Mouse (Mus musculus): Measurements from ENCODE around the gene Pa2g4. TPM values are rescaled to one million over a fixed set of nuclear protein-coding genes. Genes with fewer than 3 reads are reported as not detected.
"Not testable (repeated sequence)": the region's sequence is repeated elsewhere in the genome, so short reads cannot be mapped to it uniquely, and the experiment has no call there.

The Pa2g4 gene
- polyA plus RNA-seq, 1 experiment from 2014 or later = 207 TPM

- DNase-seq (no peak), ATAC-seq (ENCODE audit: low read depth) (no peak)
- 0 out of 2 replicates have a peak, but pooled peaks cover 2% of the 10 kb centered on the region for H3K36me3 ChIP-seq
- H3K4me2 ChIP-seq = no peak overlapping the region
- H3K9me3 ChIP-seq (replicated peaks) = no peaks in the 10 kb centered on the region
- H3K27me3 ChIP-seq = peaks cover 17% of the 10 kb centered on the region
- H3K9ac ChIP-seq = no peak overlapping the region
- peaks cover 7% of the 10 kb centered on the region; the same call in 1 of the 2 replicates for H3K4me1 ChIP-seq (replicated peaks)
- H3K27ac ChIP-seq = no peak overlapping the region
- 53% methylated on average over 11 of the region's 11 CpGs for WGBS (ENCODE audit: insufficient replicate concordance)
- no peak overlapping the region for H3K4me3 ChIP-seq (replicated peaks)
Observed at GRCm38 (mm10) chr10:128578330-128578729, 12.5 kb upstream of the Pa2g4 start.

GRCm38 (mm10) chr10:128575063-128575462, 9.3 kb upstream of the Pa2g4 start:
- H3K27ac ChIP-seq = no peak overlapping the region
- H3K4me3 ChIP-seq (replicated peaks) = no peak overlapping the region
- no peak overlapping the region for H3K4me2 ChIP-seq
- H3K4me1 ChIP-seq (replicated peaks) = peaks cover 7% of the 10 kb centered on the region; the same call in 1 of the 2 replicates
- H3K36me3 ChIP-seq = no peaks in the 10 kb centered on the region
- H3K9me3 ChIP-seq (replicated peaks) = no peaks in the 10 kb centered on the region
- no peak for ATAC-seq (ENCODE audit: low read depth)
- 67% methylated on average over 2 of the region's 2 CpGs for WGBS (ENCODE audit: insufficient replicate concordance)
- H3K27me3 ChIP-seq = peaks cover 18% of the 10 kb centered on the region
- no peak for DNase-seq
- no peak overlapping the region for H3K9ac ChIP-seq

GRCm38 (mm10) chr10:128565206-128565787, 490 bp downstream of the Pa2g4 start:
- peak; percentile 34 for DNase-seq
- Histone ChIP-seq H3K27ac (peak overlapping the region; percentile 92), H3K9ac (peak overlapping the region; percentile 98), H3K4me3 (replicated peaks) (peak overlapping the region; percentile 90), H3K4me1 (replicated peaks) (peaks cover 39% of the 10 kb centered on the region), H3K36me3 (peaks cover 37% of the 10 kb centered on the region), H3K9me3 (replicated peaks) (no peaks in the 10 kb centered on the region), H3K4me2 (peak overlapping the region; percentile 97), H3K27me3 (peaks cover 8% of the 10 kb centered on the region; the same call in 1 of the 2 replicates)
- ATAC-seq (ENCODE audit: low read depth) = peak; percentile 13
- under 1% methylated on average over 46 of the region's 46 CpGs for WGBS (ENCODE audit: insufficient replicate concordance)

GRCm38 (mm10) chr10:128563544-128563943, 2.2 kb downstream of the Pa2g4 start:
- Histone ChIP-seq H3K9ac (peak overlapping the region; percentile 98), H3K9me3 (replicated peaks) (no peaks in the 10 kb centered on the region), H3K27ac (peak overlapping the region; percentile 92), H3K4me1 (replicated peaks) (peaks cover 39% of the 10 kb centered on the region), H3K4me2 (peak overlapping the region; percentile 97), H3K4me3 (replicated peaks) (peak overlapping the region; percentile 90), H3K36me3 (peaks cover 55% of the 10 kb centered on the region), H3K27me3 (no peaks in the 10 kb centered on the region)
- ATAC-seq (ENCODE audit: low read depth) (no peak), DNase-seq (no peak)
- 71% methylated on average over 6 of the region's 6 CpGs for WGBS (ENCODE audit: insufficient replicate concordance)

- no peaks in the 10 kb centered on the region for H3K27me3 ChIP-seq
- H3K27ac ChIP-seq = no peak overlapping the region
- ATAC-seq (ENCODE audit: low read depth) (no peak), DNase-seq (no peak)
- H3K4me1 ChIP-seq (replicated peaks) = no peaks in the 10 kb centered on the region
- no peak overlapping the region for H3K4me2 ChIP-seq
- no peaks in the 10 kb centered on the region for H3K9me3 ChIP-seq (replicated peaks)
- peaks cover 51% of the 10 kb centered on the region for H3K36me3 ChIP-seq
- no peak overlapping the region for H3K9ac ChIP-seq
- no peak overlapping the region for H3K4me3 ChIP-seq (replicated peaks)
- WGBS (ENCODE audit: insufficient replicate concordance) = 82% methylated on average over 6 of the region's 6 CpGs
Observed at GRCm38 (mm10) chr10:128556963-128557362, 8.8 kb downstream of the Pa2g4 start.

GRCm38 (mm10) chr10:128556286-128556685, 9.5 kb downstream of the Pa2g4 start:
- no peak overlapping the region for H3K4me2 ChIP-seq
- H3K9me3 ChIP-seq (replicated peaks) = no peaks in the 10 kb centered on the region
- peaks cover 44% of the 10 kb centered on the region for H3K36me3 ChIP-seq
- H3K4me3 ChIP-seq (replicated peaks) = no peak overlapping the region
- 0 out of 2 replicates have a peak, but pooled peaks have one; percentile 14 for ATAC-seq (ENCODE audit: low read depth)
- H3K27me3 ChIP-seq = no peaks in the 10 kb centered on the region
- H3K27ac ChIP-seq = no peak overlapping the region
- no peak overlapping the region for H3K9ac ChIP-seq
- DNase-seq = no peak
- H3K4me1 ChIP-seq (replicated peaks) = no peaks in the 10 kb centered on the region

- ATAC-seq (ENCODE audit: low read depth); H3K4me2 ChIP-seq; H3K27ac ChIP-seq; H3K9me3 ChIP-seq (replicated peaks); H3K4me1 ChIP-seq (replicated peaks); H3K4me3 ChIP-seq (replicated peaks); H3K9ac ChIP-seq; H3K27me3 ChIP-seq; DNase-seq: not testable (repeated sequence)
- 20% methylated on average over 1 of the region's 1 CpGs for WGBS (ENCODE audit: insufficient replicate concordance)
- H3K36me3 ChIP-seq = peaks cover 37% of the 10 kb centered on the region
Observed at GRCm38 (mm10) chr10:128555567-128555966, 10.2 kb downstream of the Pa2g4 start.

GRCm38 (mm10) chr10:128550144-128550823, 15.5 kb downstream of the Pa2g4 start:
- H3K4me2 ChIP-seq; H3K9me3 ChIP-seq (replicated peaks); H3K36me3 ChIP-seq; ATAC-seq (ENCODE audit: low read depth); H3K9ac ChIP-seq; H3K4me3 ChIP-seq (replicated peaks); H3K27me3 ChIP-seq; DNase-seq: not testable (repeated sequence)
- H3K4me1 ChIP-seq (replicated peaks) = peaks cover 28% of the 10 kb centered on the region
- peak overlapping the region; percentile 93 for H3K27ac ChIP-seq
- 59% methylated on average over 11 of the region's 11 CpGs for WGBS (ENCODE audit: insufficient replicate concordance)

GRCm38 (mm10) chr10:128549682-128550057, 16.1 kb downstream of the Pa2g4 start:
- H3K27me3 ChIP-seq; ATAC-seq (ENCODE audit: low read depth); H3K9me3 ChIP-seq (replicated peaks); DNase-seq: not testable (repeated sequence)
- 60% methylated on average over 6 of the region's 6 CpGs for WGBS (ENCODE audit: insufficient replicate concordance)
- peaks cover 10% of the 10 kb centered on the region for H3K36me3 ChIP-seq
- peak overlapping the region; percentile 54; the same call in 1 of the 2 replicates for H3K9ac ChIP-seq
- H3K4me3 ChIP-seq (replicated peaks) = peak overlapping the region; percentile 81; the same call in 1 of the 2 replicates
- peaks cover 28% of the 10 kb centered on the region for H3K4me1 ChIP-seq (replicated peaks)
- peak overlapping the region; percentile 93 for H3K27ac ChIP-seq
- peak overlapping the region; percentile 88 for H3K4me2 ChIP-seq

- Histone ChIP-seq H3K4me3 (replicated peaks) (peak within 1 kb of the TSS; percentile 81), H3K4me2 (peak within 1 kb of the TSS; percentile 88), H3K27ac (peak within 1 kb of the TSS; percentile 93), H3K4me1 (replicated peaks) (peaks cover 28% of the 10 kb centered on the region), H3K27me3 (no peaks in the 10 kb centered on the region), H3K9me3 (replicated peaks) (no peaks in the 10 kb centered on the region), H3K9ac (peak within 1 kb of the TSS; percentile 93), H3K36me3 (peaks cover 16% of the 10 kb centered on the region)
- under 1% methylated on average over 31 of the region's 31 CpGs for whole genome bisulfite sequencing (ENCODE audit: insufficient replicate concordance)
- DNase-seq = peak; percentile 91
- peak; percentile 82 for ATAC-seq (ENCODE audit: low read depth)
Observed at GRCm38 (mm10) chr10:128548947-128549681, 16.7 kb downstream of the Pa2g4 start, which contains the start of gene Rpl41. TSS of gene Rpl41 (minus strand) at chr10:128549305.

- DNase-seq; ATAC-seq (ENCODE audit: low read depth); H3K9me3 ChIP-seq (replicated peaks); H3K27me3 ChIP-seq: not testable (repeated sequence)
- peak overlapping the region; percentile 81 for H3K4me3 ChIP-seq (replicated peaks)
- H3K27ac ChIP-seq = peak overlapping the region; percentile 93
- peak overlapping the region; percentile 88 for H3K4me2 ChIP-seq
- peaks cover 25% of the 10 kb centered on the region for H3K36me3 ChIP-seq
- 3% methylated on average over 30 of the region's 30 CpGs for WGBS (ENCODE audit: insufficient replicate concordance)
- peak overlapping the region; percentile 93 for H3K9ac ChIP-seq
- H3K4me1 ChIP-seq (replicated peaks) = peaks cover 35% of the 10 kb centered on the region
Observed at GRCm38 (mm10) chr10:128548051-128548791, 17.6 kb downstream of the Pa2g4 start.

Data from liver, embryonic 13.5 days (tissue).